Mouse (Mus musculus) retina, adult 2 months (tissue): ENCODE measurements around the gene Ttc8.
"Not testable (repeated sequence)": the region's sequence is repeated elsewhere in the genome, so short reads cannot be mapped to it uniquely, and the experiment has no call there.

Source experiments
- DNase-seq: peaks from one replicate; pipeline ENCODE4 v3.0.0-alpha.2; 2012; ENCODE audit warnings: low read depth, low spot score

The Ttc8 gene

DNA sequence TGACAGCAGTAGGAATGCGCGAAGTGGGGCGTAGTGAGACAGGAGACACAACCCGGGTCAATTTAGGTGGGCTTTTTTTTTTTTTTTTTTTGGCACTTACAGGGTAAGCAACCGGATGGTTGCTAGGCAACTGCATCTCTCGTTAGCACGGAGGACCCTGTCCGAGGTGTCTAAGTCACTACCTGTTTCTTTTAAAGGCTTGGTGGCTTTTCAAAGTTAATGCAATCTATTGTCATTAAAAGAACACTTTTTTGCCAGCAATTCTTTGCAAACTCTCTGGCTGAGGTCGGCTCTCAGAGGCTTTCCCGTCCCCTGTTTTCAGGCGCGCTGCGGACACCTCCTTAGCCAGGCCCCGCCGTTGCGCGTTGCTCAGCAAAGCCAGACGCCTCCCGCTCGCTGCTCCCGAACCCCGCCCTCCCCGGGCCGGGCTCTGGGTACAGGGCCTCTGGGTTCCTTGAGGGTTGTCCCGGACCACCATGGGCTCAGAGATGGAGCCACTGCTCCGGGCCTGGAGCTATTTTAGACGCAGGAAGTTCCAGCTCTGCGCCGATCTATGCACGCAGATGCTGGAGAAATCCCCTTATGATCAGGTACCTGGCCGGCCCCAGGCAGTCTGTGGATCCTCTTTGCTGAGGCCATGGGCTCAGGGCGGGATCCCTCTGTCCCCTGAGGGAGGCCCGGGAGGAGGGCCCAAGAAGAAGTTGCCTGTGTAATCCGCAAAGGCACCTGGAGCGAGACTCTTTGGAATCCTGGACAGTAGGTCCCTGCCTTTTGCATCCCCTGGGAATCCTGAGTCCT is at the start of gene Ttc8:
Ttc8 (plus strand) TSS at position 381 of the 798 bp plus-strand sequence.
- DNase-seq = peak; percentile 82

DNA sequence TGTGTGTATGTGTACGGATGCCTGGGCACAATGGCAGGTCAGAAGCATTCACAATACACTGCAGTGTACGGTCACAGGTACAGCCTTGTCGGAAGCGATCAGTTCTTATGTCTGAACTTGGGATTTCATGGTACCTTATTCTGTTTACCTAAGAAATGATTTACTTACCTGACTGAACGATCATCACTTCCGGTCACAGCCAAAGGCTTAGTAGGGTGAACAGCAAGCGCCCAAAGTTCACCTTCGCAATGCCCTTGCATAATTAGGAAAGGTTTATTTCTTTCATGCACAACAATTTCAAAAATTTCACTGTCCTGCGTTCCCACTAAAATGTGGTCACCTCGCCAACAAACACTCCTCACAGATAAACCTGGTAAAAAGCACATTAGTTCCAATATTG is 47.5 kb upstream of the Ttc8 start:
- no peak for DNase-seq

- no peak for DNase-seq
Observed at GRCm38 (mm10) chr12:98875216-98875615, 45.2 kb upstream of the Ttc8 start.

GRCm38 (mm10) chr12:98878693-98879092 is 41.7 kb upstream of the Ttc8 start:
- DNase-seq = no peak

- DNase-seq = no peak
Observed at GRCm38 (mm10) chr12:98881796-98882195, 38.6 kb upstream of the Ttc8 start.

- DNase-seq = no peak
Observed at GRCm38 (mm10) chr12:98884515-98884914, 35.9 kb upstream of the Ttc8 start.

DNA sequence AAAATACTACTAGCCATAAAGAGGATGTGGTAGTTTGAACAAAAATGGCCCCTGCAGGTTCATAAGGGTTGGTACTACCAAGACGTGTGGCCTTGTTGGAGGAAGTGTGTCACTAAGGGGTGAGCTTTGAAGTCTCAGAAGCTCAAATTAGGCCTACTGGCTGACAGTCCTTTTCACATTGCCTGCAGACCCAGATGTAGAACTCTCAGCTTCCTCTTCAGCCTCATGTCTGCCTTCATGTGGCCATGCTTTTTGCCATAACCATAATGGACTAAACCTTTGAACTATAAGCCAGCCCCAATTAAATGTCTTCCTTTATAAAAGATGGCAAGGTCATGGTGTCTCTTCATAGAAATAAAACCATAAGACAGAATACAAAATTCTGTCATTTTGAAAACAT is 23.6 kb upstream of the Ttc8 start:
- no peak for DNase-seq

GRCm38 (mm10) chr12:98899676-98900075 is 20.7 kb upstream of the Ttc8 start:
- DNase-seq = no peak

DNA sequence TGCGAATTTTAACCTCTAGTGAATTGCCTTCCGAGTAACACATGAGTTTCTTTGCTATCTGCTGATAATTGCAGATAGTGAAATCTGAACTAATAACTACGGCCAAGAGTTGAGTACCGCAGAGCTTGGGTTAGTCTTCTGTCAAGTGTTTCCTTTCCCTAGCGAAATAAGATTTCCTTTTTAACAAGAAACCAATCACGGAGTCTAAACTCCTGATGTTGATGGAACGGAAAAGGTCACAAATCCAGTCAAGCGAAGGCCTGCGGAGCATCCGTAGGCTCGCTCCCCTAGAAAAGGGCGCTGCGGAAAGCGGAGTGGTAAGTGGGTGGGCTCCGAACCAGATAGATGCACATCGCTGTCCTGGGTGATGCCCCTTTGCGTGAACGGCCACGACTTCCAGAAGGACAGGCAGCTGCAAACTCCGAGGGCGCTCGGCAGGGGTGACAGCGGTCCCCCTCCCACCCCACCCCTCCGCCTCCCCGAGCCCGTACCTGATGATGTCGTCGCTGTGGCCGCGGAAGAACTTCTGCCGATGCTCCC is 20.0 kb upstream of the Ttc8 start:
- no peak for DNase-seq

DNA sequence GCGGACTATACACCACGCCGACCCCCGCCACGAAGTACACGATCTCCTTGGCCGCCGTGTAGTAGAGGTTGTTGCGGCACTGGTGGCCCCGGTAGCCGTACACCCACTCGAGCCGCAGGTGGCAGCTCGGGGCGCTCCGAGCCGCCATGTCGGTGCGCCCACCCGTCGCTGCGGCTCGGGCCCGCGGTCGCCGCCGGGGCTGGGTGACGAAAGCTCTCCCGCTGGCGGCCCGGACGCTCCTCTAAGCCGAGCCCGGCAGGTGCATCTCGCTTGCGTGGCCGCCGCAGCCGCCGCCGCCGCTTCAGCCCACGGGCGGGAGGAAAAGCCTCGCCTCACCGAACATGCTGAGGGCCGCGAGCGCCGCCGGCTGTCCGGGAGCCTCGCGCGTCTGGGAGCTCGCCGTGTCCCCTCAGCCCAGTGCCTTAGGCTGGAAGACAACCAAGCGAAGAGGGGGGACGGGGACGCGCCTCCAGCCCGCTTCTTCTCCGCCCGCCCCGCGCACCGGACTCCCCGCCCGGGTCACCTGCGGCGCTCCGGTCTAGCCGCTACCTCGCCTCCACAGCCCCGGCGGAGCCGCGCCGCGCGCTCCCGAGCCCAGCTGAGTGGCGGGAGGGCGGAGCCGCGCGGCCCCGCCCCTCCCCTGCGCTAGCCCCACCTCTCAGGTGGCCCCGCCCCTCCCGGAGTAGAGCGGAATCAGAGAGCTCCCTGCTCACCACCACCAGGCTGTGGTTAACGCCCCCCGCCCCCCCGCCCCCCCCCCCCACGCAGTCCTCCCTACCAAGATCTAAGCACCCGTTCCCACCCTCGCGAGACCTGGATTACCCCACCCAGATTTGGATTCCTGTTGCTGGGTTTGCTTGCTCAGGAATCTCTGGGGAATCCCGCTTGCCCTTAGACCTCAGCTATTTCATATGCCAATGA is 19.2 kb upstream of the Ttc8 start, which contains the start of gene Eml5:
Eml5 (minus strand) TSS at position 604 of the 921 bp plus-strand sequence.
- DNase-seq = peak; percentile 77

DNA sequence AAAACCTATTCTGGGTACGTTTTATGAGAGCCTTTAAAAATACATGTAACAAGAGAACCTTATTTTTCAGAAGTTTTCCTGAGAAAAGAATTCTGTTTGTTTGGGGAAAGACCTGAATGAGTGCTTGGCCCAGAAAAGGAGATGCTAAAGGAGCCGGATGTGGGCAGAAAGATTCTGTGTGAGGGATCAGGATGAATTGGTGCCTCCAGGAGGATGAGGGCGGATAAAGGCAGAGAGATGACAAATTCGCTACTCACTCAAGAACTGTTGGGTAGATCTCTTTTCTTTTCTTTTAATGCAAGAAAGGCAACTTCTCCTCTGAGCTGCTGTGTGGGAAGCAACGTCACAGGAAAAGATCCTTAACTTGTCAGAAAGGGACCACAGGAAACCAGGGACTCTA is 14.9 kb upstream of the Ttc8 start:
- no peak for DNase-seq

- no peak for DNase-seq
Observed at GRCm38 (mm10) chr12:98910096-98910495, 10.3 kb upstream of the Ttc8 start.

GRCm38 (mm10) chr12:98931174-98931573 is 10.8 kb downstream of the Ttc8 start:
- peak; percentile 61 for DNase-seq

GRCm38 (mm10) chr12:98932441-98932840 is 12.1 kb downstream of the Ttc8 start:
- peak; percentile 75 for DNase-seq

GRCm38 (mm10) chr12:98932856-98933255 is 12.5 kb downstream of the Ttc8 start:
- DNase-seq = no peak

DNA sequence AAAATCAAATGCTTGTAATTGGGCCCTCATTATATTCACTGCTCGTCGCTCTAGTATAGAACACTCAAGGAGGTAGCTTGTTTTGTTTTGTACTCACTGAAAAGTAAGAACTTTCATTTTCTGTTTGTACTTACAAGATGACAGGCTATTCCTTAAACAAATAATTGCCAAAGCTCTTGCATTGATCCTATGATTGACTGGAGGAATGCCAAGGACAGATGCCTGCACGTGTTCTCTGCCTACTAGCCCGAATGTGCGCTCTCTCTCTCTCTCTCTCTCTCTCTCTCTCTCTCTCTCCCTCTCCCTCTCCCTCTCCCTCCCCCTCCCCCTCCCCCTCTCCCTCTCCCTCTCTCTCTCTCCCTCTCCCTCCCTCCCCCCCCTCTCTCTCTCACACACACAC is 30.9 kb downstream of the Ttc8 start:
- not testable (repeated sequence) for DNase-seq

DNA sequence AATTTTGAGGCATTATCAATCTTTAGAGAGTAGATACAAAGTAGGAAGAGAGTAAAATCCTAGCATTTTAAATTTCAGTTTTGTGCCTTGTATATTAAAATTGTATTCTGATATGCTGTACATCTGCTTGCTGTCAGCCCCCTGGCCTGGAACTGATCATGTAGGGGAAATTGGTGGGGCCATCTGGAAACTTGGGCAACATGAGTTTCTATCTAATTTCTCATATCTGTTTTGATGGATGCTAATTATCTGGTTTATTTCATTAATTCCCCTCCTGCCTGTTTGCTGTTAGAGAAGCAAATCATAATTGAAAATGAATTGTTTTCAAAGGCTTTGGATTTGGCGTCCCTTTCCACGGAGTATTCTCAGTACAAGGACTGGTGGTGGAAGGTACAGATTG is 36.6 kb downstream of the Ttc8 start:
- DNase-seq = no peak

- no peak for DNase-seq
Observed at GRCm38 (mm10) chr12:98957455-98957854, 37.1 kb downstream of the Ttc8 start.

- no peak for DNase-seq
Observed at GRCm38 (mm10) chr12:98961008-98961407, 40.6 kb downstream of the Ttc8 start.

DNA sequence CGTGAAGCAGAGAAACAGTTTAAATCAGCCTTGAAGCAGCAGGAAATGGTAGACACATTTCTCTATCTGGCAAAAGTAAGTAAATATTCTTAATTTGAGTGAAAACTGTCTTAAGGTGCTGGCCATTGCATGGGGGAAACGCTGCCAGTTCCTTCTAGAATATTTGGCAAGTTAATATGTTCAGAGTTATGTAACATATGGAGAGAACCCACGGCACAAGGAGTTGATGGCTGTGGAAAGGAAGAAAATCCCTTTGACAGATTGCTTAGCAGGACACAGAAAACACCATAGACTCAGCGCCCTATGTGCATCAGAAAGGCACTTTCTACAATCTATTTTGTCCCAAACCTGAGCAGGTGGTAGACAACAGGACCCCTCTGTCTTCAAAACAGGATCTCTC is 41.0 kb downstream of the Ttc8 start:
- no peak for DNase-seq

DNA sequence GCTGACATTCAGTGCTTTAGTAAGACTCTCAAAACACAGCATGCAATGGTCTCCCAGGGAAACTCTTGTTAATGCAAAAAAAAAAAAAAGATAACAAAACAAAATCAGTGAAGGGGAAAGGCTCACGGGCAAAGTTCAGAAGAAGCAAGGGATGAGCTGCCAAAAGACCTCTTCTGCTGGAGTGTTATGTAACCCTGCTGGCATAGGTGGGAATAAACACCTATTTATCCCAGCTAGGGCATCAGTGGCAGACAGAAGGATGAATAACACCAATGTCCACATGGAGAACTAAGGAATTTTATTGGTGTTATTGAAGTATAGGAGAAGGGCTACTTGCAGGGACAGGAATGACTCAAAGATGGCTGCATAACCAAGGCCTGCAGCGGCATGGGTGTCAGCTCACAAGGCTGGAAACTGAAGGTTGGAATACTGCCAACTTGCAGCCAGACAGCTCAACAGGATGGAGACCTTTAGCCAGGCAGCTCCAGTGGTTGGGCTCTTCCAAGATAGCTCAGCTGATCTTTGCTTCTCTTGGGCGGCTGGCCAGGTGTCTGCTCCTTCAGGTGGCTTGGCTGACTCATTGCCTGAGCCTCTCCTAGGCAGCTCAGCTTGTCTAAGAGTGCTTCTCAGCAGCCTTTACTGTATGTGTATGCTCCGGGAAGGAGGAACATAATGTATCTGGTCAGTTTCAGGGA is 45.2 kb downstream of the Ttc8 start:
- no peak for DNase-seq

GRCm38 (mm10) chr12:98972291-98972690 is 51.9 kb downstream of the Ttc8 start:
- no peak for DNase-seq
